Mouse (Mus musculus) C2C12 (cell line): ENCODE measurements around the gene 9930021J03Rik.

ENCODE experiments used
- CTCF ChIP-seq: IDR thresholded peaks from one replicate; pipeline ENCODE4 v1.5.1; 2011; ENCODE audit not compliant: control insufficient read depth, insufficient read depth, insufficient read length
- MAX ChIP-seq: IDR thresholded peaks from one replicate; pipeline ENCODE4 v1.6.1; 2011; ENCODE audit warnings: mild to moderate bottlenecking, control low read depth
- MYOG ChIP-seq: IDR thresholded peaks from one replicate; pipeline ENCODE4 v1.6.1; 2011; ENCODE audit not compliant: control insufficient read depth, insufficient read length; ENCODE audit errors: extremely low read depth

DNA sequence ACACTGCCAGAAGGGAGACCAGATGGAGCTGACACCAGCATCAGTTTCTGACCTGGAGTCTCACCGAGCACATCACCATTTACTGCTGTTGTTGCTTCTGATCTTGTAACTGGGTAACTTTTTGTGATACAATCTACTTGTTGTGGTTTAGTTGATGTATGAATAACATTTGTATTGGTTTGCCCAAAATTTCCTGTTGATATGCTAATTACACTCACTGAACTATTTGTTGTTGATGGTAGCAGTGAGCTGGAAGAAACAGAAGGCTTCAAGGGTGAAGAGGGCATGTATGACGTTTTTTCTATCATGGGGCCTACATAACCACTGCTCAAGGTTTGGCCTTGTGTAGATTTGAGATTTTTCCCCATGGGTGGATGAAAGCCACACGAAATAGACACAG is 87.9 kb downstream of the 9930021J03Rik start:
- TF ChIP-seq MYOG (no peak), CTCF (no peak), MAX (no peak)
